Mouse (Mus musculus): Measurements from ENCODE around the gene Fbxo39. TPM values are rescaled to one million over a fixed set of nuclear protein-coding genes. Genes with fewer than 3 reads are reported as not detected.

The Fbxo39 gene
- polyA plus RNA-seq, 1 experiment = not detected

DNA sequence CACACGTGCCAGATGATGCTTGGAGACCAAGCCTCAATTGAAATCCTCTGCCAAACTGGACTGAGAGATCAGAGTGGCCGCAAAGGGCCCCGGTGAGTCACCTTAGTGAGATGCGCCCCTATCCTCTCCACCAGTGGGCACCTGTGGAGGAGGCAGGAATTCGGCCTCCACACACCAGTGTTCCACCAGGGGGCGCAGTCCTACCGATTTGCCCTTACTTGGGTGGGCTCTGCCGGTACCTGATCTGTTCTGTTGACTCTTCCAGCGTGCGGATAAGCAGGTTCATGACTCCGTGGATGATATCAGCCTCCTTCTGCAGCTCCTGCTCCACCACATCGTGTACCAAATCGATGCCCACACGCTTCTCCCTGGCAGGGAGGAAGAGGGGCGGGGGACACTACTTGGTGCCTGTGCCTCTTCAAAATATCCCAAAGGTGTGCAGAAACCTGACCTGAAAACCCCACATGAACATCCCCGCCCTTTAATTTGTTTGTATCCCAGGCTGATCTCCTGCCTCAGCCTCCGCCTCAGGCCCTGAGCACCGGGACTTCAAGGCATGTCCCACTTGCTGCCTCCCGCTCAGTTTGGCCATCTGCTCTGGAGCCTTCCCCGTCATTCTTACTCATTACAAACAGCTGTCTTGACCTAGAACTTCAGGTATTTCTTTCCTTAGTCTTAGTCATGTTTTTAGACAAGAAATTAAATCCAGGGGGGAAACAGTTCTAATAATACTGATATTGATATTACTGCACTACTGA is 40.9 kb downstream of the Fbxo39 start:
- Histone ChIP-seq H3K27ac (ENCODE audit: insufficient read depth, low read depth, low read length) (no peak overlapping the region), H3K4me1 (ENCODE audit: control insufficient read depth, insufficient read depth, low read length) (no peaks in the 10 kb centered on the region), H3K4me3 (ENCODE audit: insufficient read depth, low read length) (no peak overlapping the region)
- TF ChIP-seq CTCF (IDR thresholded peaks at IDR 0.05; ENCODE audit: low read depth, low read length) (peak; percentile 77), POLR2A (IDR thresholded peaks at IDR 0.05; ENCODE audit: borderline replicate concordance, low read depth, low read length) (no peak)

GRCm38 (mm10) chr11:72361385-72362346 is 47.4 kb downstream of the Fbxo39 start:
- TF ChIP-seq CTCF (IDR thresholded peaks at IDR 0.05; ENCODE audit: low read depth, low read length) (no peak), POLR2A (IDR thresholded peaks at IDR 0.05; ENCODE audit: borderline replicate concordance, low read depth, low read length) (no peak)
- H3K27ac ChIP-seq (ENCODE audit: insufficient read depth, low read depth, low read length) = no peak overlapping the region
- peak overlapping the region; percentile 26 for H3K4me3 ChIP-seq (ENCODE audit: insufficient read depth, low read length)
- no peaks in the 10 kb centered on the region for H3K4me1 ChIP-seq (ENCODE audit: control insufficient read depth, insufficient read depth, low read length)

GRCm38 (mm10) chr11:72362347-72362741 is 48.1 kb downstream of the Fbxo39 start, which contains the start of gene Tekt1:
TSS of gene Tekt1 (minus strand) at chr11:72362442.
- TF ChIP-seq POLR2A (IDR thresholded peaks at IDR 0.05; ENCODE audit: borderline replicate concordance, low read depth, low read length) = no peak
- no peak for TF ChIP-seq CTCF (IDR thresholded peaks at IDR 0.05; ENCODE audit: low read depth, low read length)
- Histone ChIP-seq H3K27ac (ENCODE audit: insufficient read depth, low read depth, low read length) (no peak within 1 kb of the TSS), H3K4me3 (ENCODE audit: insufficient read depth, low read length) (peak within 1 kb of the TSS; percentile 26), H3K4me1 (ENCODE audit: control insufficient read depth, insufficient read depth, low read length) (no peaks in the 10 kb centered on the region)

DNA sequence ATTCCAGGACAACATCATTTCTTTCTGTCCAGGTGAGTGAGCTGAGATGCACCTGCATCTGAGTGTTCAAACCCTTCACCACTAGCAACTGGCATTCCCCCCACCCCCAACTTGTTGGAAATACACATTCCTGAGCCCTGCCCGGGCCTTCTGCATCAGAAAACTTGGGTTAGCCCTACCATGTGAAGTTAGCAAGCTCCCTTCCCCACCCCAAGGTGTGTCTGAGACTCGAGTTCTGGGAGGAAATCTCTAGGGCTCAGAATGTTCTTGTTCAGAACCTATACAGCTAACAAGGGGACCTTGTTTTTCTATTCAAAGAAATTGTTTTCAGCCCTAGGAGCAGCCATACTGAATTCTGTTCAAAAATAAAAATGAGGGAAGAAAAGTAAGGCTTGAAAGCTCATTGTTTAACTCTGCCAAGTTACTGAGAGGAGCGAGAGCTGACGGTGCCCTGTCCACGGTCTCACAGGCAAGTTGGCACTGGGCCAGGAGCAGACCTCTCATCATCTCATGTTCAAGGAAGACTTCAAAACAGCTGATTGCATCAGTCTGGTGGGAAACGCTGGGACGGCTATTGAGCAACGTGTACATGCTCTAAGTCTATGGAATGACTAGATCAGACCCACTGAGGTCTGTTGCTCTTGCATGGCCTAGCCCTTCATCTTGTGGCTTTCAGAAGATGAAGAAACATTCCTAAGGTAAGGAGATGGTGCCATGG is 49.4 kb downstream of the Fbxo39 start:
- no peak for TF ChIP-seq POLR2A (IDR thresholded peaks at IDR 0.05; ENCODE audit: borderline replicate concordance, low read depth, low read length)
- no peak for TF ChIP-seq CTCF (IDR thresholded peaks at IDR 0.05; ENCODE audit: low read depth, low read length)
- no peaks in the 10 kb centered on the region for H3K4me1 ChIP-seq (ENCODE audit: control insufficient read depth, insufficient read depth, low read length)
- no peak overlapping the region for H3K27ac ChIP-seq (ENCODE audit: insufficient read depth, low read depth, low read length)
- H3K4me3 ChIP-seq (ENCODE audit: insufficient read depth, low read length) = no peak overlapping the region

GRCm38 (mm10) chr11:72364526-72364925 is 50.3 kb downstream of the Fbxo39 start:
- Histone ChIP-seq H3K4me3 (ENCODE audit: insufficient read depth, low read length) (no peak overlapping the region), H3K27ac (ENCODE audit: insufficient read depth, low read depth, low read length) (no peak overlapping the region)
- TF ChIP-seq POLR2A (IDR thresholded peaks at IDR 0.05; ENCODE audit: borderline replicate concordance, low read depth, low read length) (no peak), CTCF (IDR thresholded peaks at IDR 0.05; ENCODE audit: low read depth, low read length) (no peak)

DNA sequence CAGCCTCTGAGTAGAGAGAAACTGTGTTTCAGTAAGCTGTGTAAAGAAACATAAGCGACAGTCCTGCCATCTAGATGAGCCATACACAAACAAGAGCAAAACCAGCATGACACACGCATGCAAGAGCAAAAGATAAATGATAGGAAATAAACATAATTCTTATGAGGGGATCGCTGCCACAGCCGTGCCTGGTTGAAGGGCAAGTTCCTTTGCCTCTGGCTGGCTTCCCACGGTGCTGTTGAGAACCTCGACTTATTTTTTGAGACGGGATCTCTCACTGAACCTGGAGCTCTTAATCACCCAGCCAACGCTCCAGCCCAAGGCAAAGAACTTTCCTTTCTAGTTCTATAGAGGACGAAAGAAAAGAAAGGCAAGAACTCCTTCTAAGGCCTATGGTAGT is 51.9 kb downstream of the Fbxo39 start:
- no peak overlapping the region for H3K27ac ChIP-seq (ENCODE audit: insufficient read depth, low read depth, low read length)
- TF ChIP-seq POLR2A (IDR thresholded peaks at IDR 0.05; ENCODE audit: borderline replicate concordance, low read depth, low read length) (no peak), CTCF (IDR thresholded peaks at IDR 0.05; ENCODE audit: low read depth, low read length) (no peak)
- no peak overlapping the region for H3K4me3 ChIP-seq (ENCODE audit: insufficient read depth, low read length)
- no peaks in the 10 kb centered on the region for H3K4me1 ChIP-seq (ENCODE audit: control insufficient read depth, insufficient read depth, low read length)

More at GRCm38 (mm10) chr11:72364526-72364925, 50.3 kb downstream of the Fbxo39 start:
- H3K4me1 ChIP-seq (ENCODE audit: control insufficient read depth, insufficient read depth, low read length) = no peaks in the 10 kb centered on the region

- TF ChIP-seq POLR2A (IDR thresholded peaks at IDR 0.05; ENCODE audit: borderline replicate concordance, low read depth, low read length) = no peak
- TF ChIP-seq CTCF (IDR thresholded peaks at IDR 0.05; ENCODE audit: low read depth, low read length) = no peak
- no peak overlapping the region for H3K27ac ChIP-seq (ENCODE audit: insufficient read depth, low read depth, low read length)
- H3K4me1 ChIP-seq (ENCODE audit: control insufficient read depth, insufficient read depth, low read length) = no peaks in the 10 kb centered on the region
- H3K4me3 ChIP-seq (ENCODE audit: insufficient read depth, low read length) = no peak overlapping the region
Measured at GRCm38 (mm10) chr11:72367934-72368674, 53.9 kb downstream of the Fbxo39 start.

Other genes starting within 250 kb of the Fbxo39 start
- gene Pitpnm3, start 178.7 kb upstream of the Fbxo39 start, polyA plus RNA-seq (2012; ENCODE audit: insufficient read depth, insufficient read length, missing spikeins) = not detected in 2 replicates
- gene Gm43951, start 107.6 kb upstream of the Fbxo39 start, polyA plus RNA-seq (2012; ENCODE audit: insufficient read depth, insufficient read length, missing spikeins) = 0.31 and 1.0 TPM in 2 replicates
- 5.8 and 7.1 TPM in 2 replicates for gene 4933427D14Rik, start 107.0 kb upstream of the Fbxo39 start, polyA plus RNA-seq (2012; ENCODE audit: insufficient read depth, insufficient read length, missing spikeins)
- gene Txndc17, start 106.9 kb upstream of the Fbxo39 start, polyA plus RNA-seq (2012; ENCODE audit: insufficient read depth, insufficient read length, missing spikeins) = 165 and 168 TPM in 2 replicates
- gene Med31, start 98.9 kb upstream of the Fbxo39 start, polyA plus RNA-seq (2012; ENCODE audit: insufficient read depth, insufficient read length, missing spikeins) = 10.0 and 11.0 TPM in 2 replicates
- not detected in 2 replicates for gene Slc13a5, start 47.2 kb upstream of the Fbxo39 start, polyA plus RNA-seq (2012; ENCODE audit: insufficient read depth, insufficient read length, missing spikeins)
- gene Xaf1, start 12.8 kb upstream of the Fbxo39 start, polyA plus RNA-seq (2012; ENCODE audit: insufficient read depth, insufficient read length, missing spikeins) = 135 and 148 TPM in 2 replicates
- not detected in 2 replicates for gene Tekt1, start 48.0 kb downstream of the Fbxo39 start, polyA plus RNA-seq (2012; ENCODE audit: insufficient read depth, insufficient read length, missing spikeins)
- gene Smtnl2, start 97.3 kb downstream of the Fbxo39 start, polyA plus RNA-seq (2012; ENCODE audit: insufficient read depth, insufficient read length, missing spikeins) = not detected in 2 replicates
- gene Ggt6, start 121.1 kb downstream of the Fbxo39 start, polyA plus RNA-seq (2012; ENCODE audit: insufficient read depth, insufficient read length, missing spikeins) = not detected in 2 replicates
- 30.6 and 35.7 TPM in 2 replicates for gene Mybbp1a, start 126.9 kb downstream of the Fbxo39 start, polyA plus RNA-seq (2012; ENCODE audit: insufficient read depth, insufficient read length, missing spikeins)
- gene Spns2, start 175.5 kb downstream of the Fbxo39 start, polyA plus RNA-seq (2012; ENCODE audit: insufficient read depth, insufficient read length, missing spikeins) = not detected in 2 replicates
- gene Spns3, start 236.1 kb downstream of the Fbxo39 start, polyA plus RNA-seq (2012; ENCODE audit: insufficient read depth, insufficient read length, missing spikeins) = 0.40 and 0.68 TPM in 2 replicates